Mouse (Mus musculus) stomach, postnatal 0 days (tissue): Measurements from ENCODE around the gene Ggt6.

Experiments
- CTCF ChIP-seq: IDR thresholded peaks from 2 replicates; pipeline ENCODE4 v1.5.1; 2016; ENCODE audit warnings: antibody characterized with exemption, low read depth, mild to moderate bottlenecking, moderate library complexity
- EP300 ChIP-seq: optimal IDR thresholded peaks from 2 replicates; pipeline ENCODE3; 2016; ENCODE audit warnings: antibody characterized with exemption

- TF ChIP-seq EP300, result no peak
- TF ChIP-seq CTCF, result no peak
Observed at GRCm38 (mm10) chr11:72408451-72409170, 26.7 kb upstream of the Ggt6 start.
